Mouse (Mus musculus) megakaryocyte, adult 5-6 weeks (primary cell): ENCODE results near the gene Acss1. TPM values are rescaled to one million over a fixed set of nuclear protein-coding genes. Genes with fewer than 3 reads are reported as not detected.

Experiments used
- ATAC-seq: 2 replicates; pipeline ENCODE4 v1.8.0; 2016; ENCODE audit warnings: mild to moderate bottlenecking, inconsistent platforms; ENCODE audit not compliant: poor library complexity, severe bottlenecking
- total RNA-seq, 2 experiments: library from RNA; stranded (forward) in 1 of 2; stranded (reverse) in 1 of 2; fragments of 153-499, 151-499 nt in 1 of 2; fragments of 221-1000, 200-1000 nt in 1 of 2; gene quantifications; 2 replicates each; pipeline versions ENCODE4 v1.2.3 to v1.2.4; 2015 to 2017

Acss1 gene
- total RNA-seq, 2 experiments from 2014 or later: 12.4 to 15.9 TPM

GRCm38 (mm10) chr2:150667065-150667819 is 1.1 kb downstream of the Acss1 start:
- peak; percentile 46 for ATAC-seq

- ATAC-seq: no peak; the same call in 1 of the 2 replicates
These were observed 1.6 kb downstream of the Acss1 start for GRCm38 (mm10) chr2:150666723-150667064.

GRCm38 (mm10) chr2:150665534-150666451 is 2.5 kb downstream of the Acss1 start:
- ATAC-seq: no peak

GRCm38 (mm10) chr2:150665006-150665405 is 3.3 kb downstream of the Acss1 start:
- no peak for ATAC-seq

GRCm38 (mm10) chr2:150664152-150664920 is 4.0 kb downstream of the Acss1 start:
- ATAC-seq: no peak

GRCm38 (mm10) chr2:150663255-150663654 is 5.0 kb downstream of the Acss1 start:
- ATAC-seq: no peak

GRCm38 (mm10) chr2:150662007-150662406 is 6.3 kb downstream of the Acss1 start:
- no peak for ATAC-seq

- ATAC-seq: no peak
These were observed 7.4 kb downstream of the Acss1 start for GRCm38 (mm10) chr2:150660668-150661451.

- ATAC-seq: no peak
These were observed 8.3 kb downstream of the Acss1 start for GRCm38 (mm10) chr2:150660049-150660448.

- no peak for ATAC-seq
These were observed 11.1 kb downstream of the Acss1 start for GRCm38 (mm10) chr2:150656975-150657768.

- ATAC-seq: peak; percentile 62
These were observed 12.2 kb downstream of the Acss1 start for GRCm38 (mm10) chr2:150656112-150656511.

- ATAC-seq: no peak
These were observed 13.0 kb downstream of the Acss1 start for GRCm38 (mm10) chr2:150655290-150655689.

GRCm38 (mm10) chr2:150654814-150655213 is 13.5 kb downstream of the Acss1 start:
- no peak for ATAC-seq

GRCm38 (mm10) chr2:150651366-150651765 is 16.9 kb downstream of the Acss1 start:
- ATAC-seq: no peak

GRCm38 (mm10) chr2:150650511-150651074 is 17.7 kb downstream of the Acss1 start:
- ATAC-seq: no peak

GRCm38 (mm10) chr2:150648300-150648895 is 19.9 kb downstream of the Acss1 start:
- ATAC-seq: peak; percentile 31

- ATAC-seq: peak; percentile 72
These were observed 20.5 kb downstream of the Acss1 start for GRCm38 (mm10) chr2:150647681-150648299.

- ATAC-seq: peak; percentile 17; the same call in 1 of the 2 replicates
These were observed 21.7 kb downstream of the Acss1 start for GRCm38 (mm10) chr2:150646411-150647121.
